Mouse (Mus musculus) megakaryocyte, embryonic 14.5 days (primary cell): ENCODE data around the gene Ears2. TPM values are rescaled to one million over a fixed set of nuclear protein-coding genes. Genes with fewer than 3 reads are reported as not detected.

Source experiments
- H3K27me3 ChIP-seq: replicated peaks from 2 replicates; pipeline ENCODE3; 2012; ENCODE audit warnings: inconsistent platforms
- H3K36me3 ChIP-seq: replicated peaks from 2 replicates; pipeline ENCODE3; 2012; ENCODE audit warnings: low read length, inconsistent platforms, mixed read lengths
- H3K4me1 ChIP-seq: 2 replicates; pipeline ENCODE4 v1.6.1; 2012; ENCODE audit warnings: inconsistent platforms
- H3K4me3 ChIP-seq: replicated peaks from 2 replicates; pipeline ENCODE3; 2012; ENCODE audit warnings: moderate library complexity, mild to moderate bottlenecking, inconsistent platforms
- H3K9me3 ChIP-seq: 2 replicates; pipeline ENCODE4 v1.6.1; 2012; ENCODE audit warnings: inconsistent platforms
- FLI1 ChIP-seq: IDR thresholded peaks from 2 replicates; pipeline ENCODE4 v1.6.1; 2012; ENCODE audit warnings: low read length, inconsistent platforms, mixed read lengths
- GATA1 ChIP-seq: IDR thresholded peaks from 3 replicates; pipeline ENCODE4 v1.6.1; 2012; ENCODE audit warnings: mixed read lengths, low read length, inconsistent platforms, borderline replicate concordance
- polyA plus RNA-seq: library from polyadenylated mRNA; stranded (reverse); fragments of >175 nt; gene quantifications from 2 replicates; pipeline ENCODE4 v1.2.3, GENCODE M21; 2012; ENCODE audit warnings: low replicate concordance; ENCODE audit not compliant: insufficient read depth

Ears2 gene
- polyA plus RNA-seq, 1 experiment: 8.1 TPM

- Histone ChIP-seq H3K36me3 (peaks cover 91% of the 10 kb centered on the region), H3K9me3 (no peaks in the 10 kb centered on the region), H3K27me3 (no peaks in the 10 kb centered on the region), H3K4me1 (peaks cover 44% of the 10 kb centered on the region), H3K4me3 (no peak overlapping the region)
- TF ChIP-seq FLI1 (no peak), GATA1 (no peak)
These were observed 12.9 kb upstream of the Ears2 start for GRCm38 (mm10) chr7:122079798-122080554.

DNA sequence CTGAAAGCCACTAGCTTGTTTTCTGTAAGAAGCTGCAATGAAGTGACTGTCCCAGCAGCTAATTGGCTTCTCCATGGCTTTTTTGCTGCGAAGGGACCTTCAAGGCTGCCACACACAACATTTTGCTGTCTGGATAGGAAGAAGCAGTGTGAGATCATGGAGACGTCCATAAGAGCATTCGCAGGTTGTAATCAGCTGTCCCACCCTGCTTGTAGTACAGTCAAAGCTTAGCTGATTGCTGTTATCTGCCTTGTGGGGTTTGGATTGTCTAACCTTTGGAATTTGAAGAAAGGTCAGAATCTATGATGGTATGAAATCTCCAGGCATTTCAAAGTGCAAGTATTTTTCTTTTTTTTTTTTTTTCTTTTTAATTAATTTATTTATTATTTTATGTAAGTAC lies 7.3 kb upstream of the Ears2 start:
- peaks cover 46% of the 10 kb centered on the region for H3K4me1 ChIP-seq
- no peaks in the 10 kb centered on the region for H3K9me3 ChIP-seq
- no peak for TF ChIP-seq GATA1
- no peak for TF ChIP-seq FLI1
- H3K36me3 ChIP-seq: peaks cover 94% of the 10 kb centered on the region
- no peak overlapping the region for H3K4me3 ChIP-seq
- no peaks in the 10 kb centered on the region for H3K27me3 ChIP-seq

- H3K36me3 ChIP-seq: peaks cover 46% of the 10 kb centered on the region
- H3K9me3 ChIP-seq: no peaks in the 10 kb centered on the region
- no peak for TF ChIP-seq GATA1
- no peak for TF ChIP-seq FLI1
- no peaks in the 10 kb centered on the region for H3K27me3 ChIP-seq
- peaks cover 71% of the 10 kb centered on the region for H3K4me1 ChIP-seq
- peak overlapping the region; percentile 99 for H3K4me3 ChIP-seq
These were observed 686 bp upstream of the Ears2 start for GRCm38 (mm10) chr7:122067517-122068381.

DNA sequence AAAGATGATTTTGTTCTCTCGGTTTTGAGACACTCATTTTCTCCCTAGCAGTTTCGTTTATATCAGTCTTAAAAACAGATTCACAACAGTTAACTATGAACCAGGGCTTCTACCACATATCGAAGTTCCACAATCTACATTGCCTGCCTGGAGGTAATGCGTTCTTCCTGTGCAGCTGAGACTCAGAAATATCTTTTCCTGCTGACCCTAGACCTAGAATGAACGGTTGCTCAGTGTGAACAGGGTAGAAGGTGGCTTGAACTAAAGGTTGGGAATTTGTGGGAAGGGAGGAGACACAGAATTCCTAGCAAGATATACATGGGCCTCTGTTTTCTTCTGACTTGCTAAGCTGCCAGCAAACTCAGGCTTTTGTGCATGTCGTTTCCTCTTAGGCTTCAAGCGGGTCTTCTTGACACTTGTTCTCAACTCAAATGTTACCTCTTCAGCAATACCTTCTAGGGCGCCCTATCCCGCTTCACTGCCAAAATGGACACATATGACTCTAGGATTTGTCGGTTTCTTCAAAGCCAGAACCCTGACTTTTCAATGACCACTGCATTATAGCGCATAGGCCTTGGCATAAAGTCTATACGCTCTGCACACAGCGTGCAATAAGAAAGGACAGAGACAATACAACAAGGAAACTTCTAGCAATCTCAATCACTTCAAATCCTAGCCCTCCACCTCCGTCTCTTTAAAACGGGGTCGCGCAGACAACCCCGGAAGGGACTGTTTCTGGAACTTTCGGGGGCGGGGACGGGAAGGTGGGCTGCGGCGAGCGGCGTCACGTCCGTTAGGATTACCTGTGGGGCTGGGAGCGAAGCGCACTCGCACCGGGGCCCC lies 740 bp downstream of the Ears2 start:
- TF ChIP-seq FLI1: no peak

GRCm38 (mm10) chr7:122065656-122066055 lies 1.4 kb downstream of the Ears2 start:
- peaks cover 55% of the 10 kb centered on the region for H3K4me1 ChIP-seq
- H3K27me3 ChIP-seq: no peaks in the 10 kb centered on the region
- H3K9me3 ChIP-seq: no peaks in the 10 kb centered on the region
- H3K36me3 ChIP-seq: peaks cover 41% of the 10 kb centered on the region
- TF ChIP-seq FLI1 (no peak), GATA1 (no peak)
- peak overlapping the region; percentile 99 for H3K4me3 ChIP-seq

More for the DNA sequence above, 740 bp downstream of the Ears2 start:
- Histone ChIP-seq H3K9me3 (no peaks in the 10 kb centered on the region), H3K4me3 (peak overlapping the region; percentile 99), H3K4me1 (peaks cover 61% of the 10 kb centered on the region), H3K36me3 (peaks cover 41% of the 10 kb centered on the region), H3K27me3 (no peaks in the 10 kb centered on the region)

GRCm38 (mm10) chr7:122056633-122057032 lies 10.4 kb downstream of the Ears2 start:
- Histone ChIP-seq H3K4me3 (no peak overlapping the region), H3K27me3 (no peaks in the 10 kb centered on the region), H3K9me3 (peaks cover 6% of the 10 kb centered on the region; the same call in 1 of the 2 replicates), H3K4me1 (peaks cover 6% of the 10 kb centered on the region; the same call in 1 of the 2 replicates), H3K36me3 (peaks cover 69% of the 10 kb centered on the region)
- TF ChIP-seq FLI1: no peak
- TF ChIP-seq GATA1: no peak

DNA sequence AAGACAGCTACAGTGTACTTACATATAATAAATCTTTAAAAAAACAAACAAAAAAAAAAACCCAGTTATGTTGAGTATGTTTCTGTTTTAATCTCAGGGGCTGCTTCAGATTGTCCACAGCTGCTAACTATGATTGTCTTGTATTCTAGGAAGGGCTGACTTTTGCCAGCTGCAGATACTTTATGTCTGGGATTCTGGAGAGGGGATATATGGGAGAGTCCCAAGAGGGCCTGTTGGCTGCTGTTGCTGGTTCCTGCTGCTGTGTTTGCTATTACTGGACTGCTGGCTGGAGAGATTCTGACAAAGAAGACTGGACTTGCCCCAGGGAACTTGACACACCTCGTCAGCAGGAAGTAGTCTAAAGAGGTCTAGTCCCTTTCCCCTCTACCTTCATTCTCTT lies 16.2 kb downstream of the Ears2 start:
- H3K36me3 ChIP-seq: peaks cover 50% of the 10 kb centered on the region
- TF ChIP-seq FLI1 (no peak), GATA1 (no peak)
- H3K9me3 ChIP-seq: no peaks in the 10 kb centered on the region
- peaks cover 38% of the 10 kb centered on the region for H3K4me1 ChIP-seq
- H3K4me3 ChIP-seq: no peak overlapping the region
- no peaks in the 10 kb centered on the region for H3K27me3 ChIP-seq

- peaks cover 40% of the 10 kb centered on the region for H3K36me3 ChIP-seq
These were observed 18.9 kb downstream of the Ears2 start for GRCm38 (mm10) chr7:122048191-122048590.

GRCm38 (mm10) chr7:122046813-122047212 lies 20.2 kb downstream of the Ears2 start:
- H3K4me1 ChIP-seq: peaks cover 69% of the 10 kb centered on the region
- TF ChIP-seq GATA1: no peak
- no peak for TF ChIP-seq FLI1
- peaks cover 49% of the 10 kb centered on the region for H3K36me3 ChIP-seq

More at GRCm38 (mm10) chr7:122048191-122048590, 18.9 kb downstream of the Ears2 start:
- no peaks in the 10 kb centered on the region for H3K27me3 ChIP-seq
- peaks cover 62% of the 10 kb centered on the region for H3K4me1 ChIP-seq
- no peak for TF ChIP-seq GATA1
- TF ChIP-seq FLI1: no peak
- peak overlapping the region; percentile 8 for H3K4me3 ChIP-seq
- no peaks in the 10 kb centered on the region for H3K9me3 ChIP-seq

More at GRCm38 (mm10) chr7:122046813-122047212, 20.2 kb downstream of the Ears2 start:
- Histone ChIP-seq H3K9me3 (no peaks in the 10 kb centered on the region), H3K4me3 (peak overlapping the region; percentile 38), H3K27me3 (no peaks in the 10 kb centered on the region)
